Mouse (Mus musculus): Measurements from ENCODE around the gene Arsa.
"Not testable (repeated sequence)": the region's sequence is repeated elsewhere in the genome, so short reads cannot be mapped to it uniquely, and the experiment has no call there.

Arsa gene

GRCm38 (mm10) chr15:89453865-89454478 is 23.3 kb downstream of the Arsa start, which contains the start of gene Mapk8ip2:
Mapk8ip2 (plus strand) TSS chr15:89453913.
- peak; percentile 86 for DNase-seq

- DNase-seq, result peak; percentile 39
These were observed 24.0 kb downstream of the Arsa start for GRCm38 (mm10) chr15:89452906-89453864.

GRCm38 (mm10) chr15:89442486-89443070 is 34.6 kb downstream of the Arsa start:
- peak; percentile 47 for DNase-seq

- no peak for DNase-seq
These were observed 41.3 kb downstream of the Arsa start for GRCm38 (mm10) chr15:89435878-89436277.

GRCm38 (mm10) chr15:89434136-89434535 is 43.1 kb downstream of the Arsa start:
- DNase-seq, result peak; percentile 33

GRCm38 (mm10) chr15:89432946-89433345 is 44.3 kb downstream of the Arsa start:
- peak; percentile 71 for DNase-seq

GRCm38 (mm10) chr15:89431806-89432205 is 45.4 kb downstream of the Arsa start:
- peak; percentile 40 for DNase-seq

- no peak for DNase-seq
These were observed 46.0 kb downstream of the Arsa start for GRCm38 (mm10) chr15:89431271-89431670.

- not testable (repeated sequence) for DNase-seq
These were observed 46.5 kb downstream of the Arsa start for GRCm38 (mm10) chr15:89430771-89431170.

GRCm38 (mm10) chr15:89430341-89430740 is 46.9 kb downstream of the Arsa start:
- peak; percentile 59 for DNase-seq

- DNase-seq, result peak; percentile 96
These were observed 47.6 kb downstream of the Arsa start, which contains the start of the genes C730034F03Rik, Gm44502 and Chkb for GRCm38 (mm10) chr15:89429352-89430221. C730034F03Rik (plus strand) TSS chr15:89429589. Gm44502 (minus strand) TSS chr15:89429696. Chkb (minus strand) TSS chr15:89429908.

GRCm38 (mm10) chr15:89428821-89429351 is 48.3 kb downstream of the Arsa start:
- DNase-seq, result no peak

- DNase-seq, result peak; percentile 55
These were observed 49.0 kb downstream of the Arsa start for GRCm38 (mm10) chr15:89428136-89428790.

- DNase-seq, result peak; percentile 34
These were observed 50.5 kb downstream of the Arsa start for GRCm38 (mm10) chr15:89426716-89427115.

- DNase-seq, result peak; percentile 40
These were observed 51.5 kb downstream of the Arsa start, which contains the start of gene Cpt1b for GRCm38 (mm10) chr15:89425711-89426121. Cpt1b (minus strand) TSS chr15:89425863.

GRCm38 (mm10) chr15:89424621-89425020 is 52.6 kb downstream of the Arsa start:
- no peak for DNase-seq
